Mouse (Mus musculus) midbrain, postnatal 0 days (tissue): Measurements from ENCODE around the gene Bbs7. TPM values are rescaled to one million over a fixed set of nuclear protein-coding genes. Genes with fewer than 3 reads are reported as not detected.
"Not testable (repeated sequence)": the region's sequence is repeated elsewhere in the genome, so short reads cannot be mapped to it uniquely, and the experiment has no call there.

ENCODE experiments used
- ATAC-seq: fragments of 200-750 bp; cut with Nextera tagmentation; 2 replicates; pipeline ENCODE4 v1.8.0; 2017; ENCODE audit warnings: moderate number of reproducible peaks, mild to moderate bottlenecking, moderate TSS enrichment, moderate library complexity; ENCODE audit not compliant: low FRiP score
- DNase-seq: peaks from one replicate; pipeline ENCODE4 v3.0.0-alpha.2; 2015; ENCODE audit warnings: low spot score
- H3K27ac ChIP-seq: fragments of 300-500 bp; sonication (generic); 2 replicates; pipeline ENCODE4 v1.5.1; 2014; ENCODE audit warnings: low read depth, mild to moderate bottlenecking, low read length, mixed read lengths
- H3K27me3 ChIP-seq: fragments of 300-500 bp; sonication (generic); 2 replicates; pipeline ENCODE4 v1.6.1; 2014; ENCODE audit warnings: low read length, control low read depth, mixed read lengths; ENCODE audit not compliant: insufficient read depth
- H3K36me3 ChIP-seq: fragments of 300-500 bp; sonication (generic); 2 replicates; pipeline ENCODE4 v1.6.1; 2014; ENCODE audit warnings: low read length, control low read depth, mixed read lengths; ENCODE audit not compliant: insufficient read depth
- H3K4me1 ChIP-seq: fragments of 300-500 bp; sonication (generic); 2 replicates; pipeline ENCODE4 v1.6.1; 2014; ENCODE audit warnings: mild to moderate bottlenecking, control low read depth, antibody characterized with exemption, low read length, mixed read lengths; ENCODE audit not compliant: insufficient read depth
- H3K4me2 ChIP-seq: fragments of 300-500 bp; sonication (generic); 2 replicates; pipeline ENCODE4 v1.6.1; 2014; ENCODE audit warnings: low read depth, mild to moderate bottlenecking, low read length, mixed read lengths; ENCODE audit not compliant: poor library complexity, severe bottlenecking
- H3K4me3 ChIP-seq: fragments of 300-500 bp; sonication (generic); 2 replicates; pipeline ENCODE4 v1.5.1; 2014; ENCODE audit warnings: low read depth, mild to moderate bottlenecking, low read length, moderate library complexity
- H3K9ac ChIP-seq: fragments of 300-500 bp; sonication (generic); replicated peaks from 2 replicates; pipeline ENCODE4 v1.6.1; 2014; ENCODE audit warnings: mild to moderate bottlenecking, low read length, moderate library complexity, mixed read lengths; ENCODE audit not compliant: poor library complexity, severe bottlenecking
- H3K9me3 ChIP-seq: fragments of 300-500 bp; sonication (generic); 2 replicates; pipeline ENCODE4 v1.6.1; 2016; ENCODE audit warnings: low read length, control low read depth
- CTCF ChIP-seq: IDR thresholded peaks from 2 replicates; pipeline ENCODE4 v1.5.1; 2016; ENCODE audit warnings: antibody characterized with exemption, mild to moderate bottlenecking
- whole genome bisulfite sequencing: fragments of 180-500 bp; shearing (Covaris S2); extraction: QIAGEN DNeasy Blood & Tissue Kit; methylation state at CpG from one replicate; pipeline ENCODE4 v1.1.7; 2014; 5-methylcytosine and 5-hydroxymethylcytosine counted together
- polyA plus RNA-seq: library from polyadenylated mRNA; unstranded; fragments of >200 nt; fragmentation: Nextera tagmentation; extraction: Ambion mirVana; gene quantifications from 2 replicates; pipeline ENCODE4 v1.2.1, GENCODE M21; 2015
- total RNA-seq: library from RNA; depleted of rRNA; stranded (reverse); fragments of >200 nt; gene quantifications from 2 replicates; pipeline ENCODE4 v1.2.3, GENCODE M21; 2014

Gene Bbs7
- total and polyA plus RNA-seq, 2 experiments from 2014 or later, result 13.2 to 16.2 TPM

GRCm38 (mm10) chr3:36599773-36600172 lies 13.5 kb downstream of the Bbs7 start:
- DNase-seq, H3K9ac ChIP-seq, H3K9me3 ChIP-seq, ATAC-seq, H3K4me1 ChIP-seq, H3K4me3 ChIP-seq, H3K27ac ChIP-seq, H3K4me2 ChIP-seq, H3K27me3 ChIP-seq: not testable (repeated sequence)
- 92% methylated on average over 8 of the region's 9 CpGs for WGBS
- peak; percentile 30; the same call in 1 of the 2 replicates for TF ChIP-seq CTCF
- peaks cover 16% of the 10 kb centered on the region for H3K36me3 ChIP-seq

DNA sequence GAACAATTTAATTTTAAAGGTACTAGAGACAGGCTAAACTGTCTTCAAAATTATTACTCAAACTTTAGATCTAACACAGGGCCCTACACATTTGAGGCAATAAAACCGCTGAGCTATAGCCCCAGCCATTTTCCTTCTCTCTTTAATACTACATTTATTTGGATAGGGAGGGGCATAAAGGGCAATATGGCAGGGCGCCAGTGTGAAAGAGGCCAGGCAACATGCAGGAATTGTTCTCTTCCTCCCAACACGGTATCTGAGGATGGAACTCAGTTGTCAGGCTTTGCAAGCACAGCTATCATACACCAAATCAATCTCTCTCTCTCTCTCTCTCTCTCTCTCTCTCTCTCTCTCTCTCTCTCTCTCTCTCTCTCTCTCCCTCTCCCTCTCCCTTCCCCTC lies 14.5 kb downstream of the Bbs7 start:
- no peak for TF ChIP-seq CTCF
- H3K27ac ChIP-seq, result no peak overlapping the region
- DNase-seq, result no peak
- no peaks in the 10 kb centered on the region for H3K4me1 ChIP-seq
- H3K4me3 ChIP-seq, result no peak overlapping the region
- no peak overlapping the region for H3K4me2 ChIP-seq
- 75% methylated on average over 3 of the region's 3 CpGs for WGBS
- no peak overlapping the region for H3K9ac ChIP-seq
- no peaks in the 10 kb centered on the region for H3K27me3 ChIP-seq
- no peaks in the 10 kb centered on the region for H3K9me3 ChIP-seq
- no peak for ATAC-seq
- H3K36me3 ChIP-seq, result peaks cover 18% of the 10 kb centered on the region

DNA sequence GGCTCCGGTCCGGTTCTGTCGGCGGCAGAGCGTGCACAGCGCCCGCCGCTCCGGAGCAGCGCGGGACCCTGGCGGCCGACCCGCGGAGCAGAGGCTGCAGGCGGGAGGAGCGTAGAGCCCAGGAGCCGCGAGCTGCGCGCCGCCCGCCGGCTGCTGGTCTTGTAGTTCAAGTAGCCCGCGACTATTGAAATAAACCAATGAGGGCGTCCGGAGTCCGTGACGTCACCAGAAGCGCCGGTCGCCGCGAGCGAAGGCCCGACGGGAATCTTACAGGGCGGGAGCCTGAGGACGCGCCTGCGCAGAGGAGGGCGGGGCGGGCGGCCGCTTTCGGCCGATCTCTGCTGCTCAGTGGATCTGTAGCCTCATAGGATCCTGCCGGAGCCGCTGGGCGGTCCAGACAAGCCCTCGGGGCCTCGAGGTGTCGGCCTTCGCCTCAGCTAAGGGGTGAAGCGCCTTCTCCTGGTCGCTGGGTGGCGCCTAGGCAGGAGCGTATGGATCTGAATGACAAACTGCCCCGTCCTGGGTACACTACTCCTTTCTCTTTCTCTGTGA lies 41.4 kb downstream of the Bbs7 start, which contains the start of gene Ccna2:
Gene Ccna2 (minus strand): TSS at position 324 of the 552 bp plus-strand sequence.
- TF ChIP-seq CTCF, result peak; percentile 73
- ATAC-seq (peak; percentile 100), DNase-seq (peak; percentile 98)
- H3K27ac ChIP-seq, result peak within 1 kb of the TSS; percentile 74
- no peaks in the 10 kb centered on the region for H3K9me3 ChIP-seq
- no peaks in the 10 kb centered on the region for H3K4me1 ChIP-seq
- peak within 1 kb of the TSS; percentile 77 for H3K4me3 ChIP-seq
- H3K9ac ChIP-seq, result peak within 1 kb of the TSS; percentile 64
- under 1% methylated on average over 60 of the region's 60 CpGs for WGBS
- peaks cover 15% of the 10 kb centered on the region for H3K36me3 ChIP-seq
- H3K27me3 ChIP-seq, result no peaks in the 10 kb centered on the region
- H3K4me2 ChIP-seq, result peak within 1 kb of the TSS; percentile 100

GRCm38 (mm10) chr3:36571361-36571826 lies 41.9 kb downstream of the Bbs7 start:
- Histone ChIP-seq H3K4me3 (peak overlapping the region; percentile 77), H3K27ac (no peak overlapping the region), H3K27me3 (no peaks in the 10 kb centered on the region), H3K4me2 (peak overlapping the region; percentile 100), H3K4me1 (no peaks in the 10 kb centered on the region), H3K9ac (peak overlapping the region; percentile 64), H3K36me3 (peaks cover 20% of the 10 kb centered on the region), H3K9me3 (no peaks in the 10 kb centered on the region)
- DNase-seq, result no peak
- ATAC-seq, result no peak; the same call in none of the 2 replicates
- under 1% methylated on average over 46 of the region's 46 CpGs for WGBS
- TF ChIP-seq CTCF, result no peak

GRCm38 (mm10) chr3:36569836-36570235 lies 43.4 kb downstream of the Bbs7 start:
- no peaks in the 10 kb centered on the region for H3K27me3 ChIP-seq
- H3K27ac ChIP-seq, result no peak overlapping the region
- H3K4me2 ChIP-seq, result no peak overlapping the region
- H3K4me3 ChIP-seq, result no peak overlapping the region
- peaks cover 29% of the 10 kb centered on the region for H3K36me3 ChIP-seq
- WGBS, result 82% methylated on average over 5 of the region's 5 CpGs
- ATAC-seq, result no peak
- H3K9ac ChIP-seq, result no peak overlapping the region
- no peak for TF ChIP-seq CTCF
- no peaks in the 10 kb centered on the region for H3K9me3 ChIP-seq
- no peaks in the 10 kb centered on the region for H3K4me1 ChIP-seq
- no peak for DNase-seq

DNA sequence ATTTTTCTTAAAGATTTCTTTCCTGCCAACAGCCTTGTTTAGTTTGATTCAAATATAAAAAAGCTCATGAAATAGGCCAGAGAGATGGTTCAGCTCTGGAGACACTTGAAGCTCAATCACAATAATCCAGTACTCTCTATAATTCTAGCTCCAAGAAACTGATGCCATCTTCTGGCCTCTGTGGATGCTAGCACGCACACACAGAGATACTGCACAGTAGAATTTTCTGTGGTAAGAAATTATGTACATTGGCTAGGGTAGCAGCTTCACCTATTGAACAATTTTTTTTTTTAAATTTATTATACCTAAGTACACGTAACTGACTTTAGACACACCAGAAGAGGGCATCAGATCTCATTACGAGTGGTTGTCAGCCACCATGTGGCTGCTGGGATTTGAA lies 49.6 kb downstream of the Bbs7 start:
- Histone ChIP-seq H3K4me2 (no peak overlapping the region), H3K9ac (no peak overlapping the region), H3K9me3 (no peaks in the 10 kb centered on the region), H3K4me1 (no peaks in the 10 kb centered on the region), H3K27ac (no peak overlapping the region), H3K27me3 (no peaks in the 10 kb centered on the region), H3K36me3 (peaks cover 56% of the 10 kb centered on the region), H3K4me3 (no peak overlapping the region)
- no peak for ATAC-seq
- peak; percentile 11 for TF ChIP-seq CTCF
- no peak for DNase-seq
- WGBS, result 96% methylated on average over 3 of the region's 3 CpGs
